Mouse (Mus musculus): ENCODE measurements at regions not wholly inside any gene's neighbourhood (a gene's known extent, or its start where the extent isn't known, plus 50 kb on each side); places are given as distances from the start of the nearest gene placed in this dataset.

- TF ChIP-seq ZC3H11A (IDR thresholded peaks at IDR 0.05; ENCODE audit: borderline replicate concordance, low read depth, low read length) (no peak), HCFC1 (IDR thresholded peaks at IDR 0.05; ENCODE audit: borderline replicate concordance, insufficient read depth, low read length) (no peak)
Measured at GRCm38 (mm10) chr15:74420550-74420949, 215.6 kb downstream of the Mroh4 start.

Data from ES-E14 (cell line).